Mouse (Mus musculus) CD4-positive helper T cell, adult 2 months (primary cell): Measurements from ENCODE around the gene Abcc8.

Experiments used
- DNase-seq: peaks from one replicate; pipeline ENCODE4 v3.0.0-alpha.2; 2012; ENCODE audit warnings: low read depth, missing footprints, low spot score

Gene Abcc8

DNA sequence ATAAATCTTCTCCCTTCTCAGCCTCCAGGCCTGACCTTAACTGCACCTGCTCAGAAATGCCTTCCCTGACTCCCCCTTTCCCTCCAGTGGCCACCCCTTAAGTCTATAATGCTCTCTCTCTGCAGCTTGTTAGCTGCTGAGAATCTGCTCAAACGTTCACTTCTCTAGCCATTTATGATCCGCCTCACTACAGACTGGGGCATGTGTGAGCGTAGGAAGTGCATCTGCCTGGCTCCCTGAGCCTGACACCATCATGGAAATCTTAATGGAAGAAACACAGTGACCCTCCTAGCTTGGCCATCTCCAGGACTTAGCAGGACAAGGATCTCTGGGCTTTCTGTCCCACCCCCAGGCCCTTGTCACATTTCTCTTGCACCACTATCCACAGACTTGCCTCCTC is 69.8 kb downstream of the Abcc8 start:
- DNase-seq, result no peak

DNA sequence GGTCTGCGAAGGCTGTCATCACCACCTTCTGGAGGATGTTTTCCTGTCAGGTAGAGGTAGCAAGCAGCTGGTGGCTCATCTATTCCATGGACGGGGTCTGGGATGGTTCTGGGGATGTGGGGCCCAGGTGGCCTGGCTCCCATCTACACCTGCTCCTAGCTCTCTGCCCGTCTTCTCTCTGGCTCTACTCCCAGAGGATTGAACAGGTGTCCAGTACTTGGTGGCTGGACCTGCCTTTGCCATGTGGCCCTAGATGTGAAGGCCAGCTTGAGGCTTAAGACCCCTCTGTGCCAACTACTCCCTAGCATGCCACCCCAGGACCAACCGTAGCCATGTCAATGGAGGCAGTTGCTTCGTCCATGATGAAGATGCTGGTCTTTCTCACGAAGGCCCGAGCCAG is 74.3 kb downstream of the Abcc8 start:
- no peak for DNase-seq

DNA sequence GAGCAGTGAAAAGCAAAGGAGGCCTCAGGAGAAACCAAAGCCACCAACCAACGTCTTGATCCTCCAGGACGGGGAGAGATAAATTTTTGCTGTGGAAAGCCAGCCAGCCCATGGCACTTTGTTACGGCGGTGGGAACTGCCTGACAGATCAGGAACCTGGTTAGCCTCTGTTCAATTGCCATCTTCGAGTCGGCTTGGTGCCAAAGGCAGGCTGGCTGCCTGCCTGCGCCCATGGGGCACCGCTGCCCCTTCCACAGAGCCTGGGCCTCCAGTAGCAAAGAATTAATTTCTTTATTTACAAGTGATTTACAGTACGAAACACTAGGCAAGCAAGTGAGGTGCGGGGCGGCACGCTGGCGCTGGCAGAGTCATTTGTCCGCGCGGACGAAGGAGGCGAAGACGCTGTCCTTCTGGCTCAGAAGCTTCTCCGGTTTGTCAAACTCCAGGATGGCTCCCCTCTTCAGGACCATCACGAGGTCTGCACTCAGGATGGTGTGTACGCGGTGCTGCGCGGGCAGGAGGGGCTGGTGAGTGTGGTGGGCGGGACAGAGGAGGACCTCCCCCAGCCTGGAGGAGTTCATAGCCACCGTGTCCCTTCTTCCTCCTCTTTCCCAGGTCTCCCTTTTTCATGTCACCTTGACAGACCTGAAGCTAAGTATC is 75.4 kb downstream of the Abcc8 start:
- no peak for DNase-seq

DNA sequence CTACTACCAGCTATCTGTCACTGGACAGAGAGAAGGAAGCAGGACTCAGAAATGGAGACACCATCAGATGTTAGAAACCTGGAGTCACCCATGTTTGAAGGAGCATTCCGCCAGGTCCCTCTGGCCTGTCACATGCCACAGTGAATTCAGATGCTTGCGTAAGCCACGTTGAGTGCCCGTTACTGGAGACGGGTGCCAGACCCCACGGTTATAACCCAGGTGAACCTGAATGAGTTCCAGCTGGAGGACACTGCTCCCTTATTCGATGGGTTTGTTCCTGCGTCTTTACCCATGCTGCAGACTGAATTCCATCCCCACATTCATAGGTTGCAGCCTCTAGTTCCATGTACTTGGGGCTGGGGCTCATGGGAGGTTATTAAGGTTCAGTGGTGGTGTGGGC is 76.1 kb downstream of the Abcc8 start:
- DNase-seq, result no peak

DNA sequence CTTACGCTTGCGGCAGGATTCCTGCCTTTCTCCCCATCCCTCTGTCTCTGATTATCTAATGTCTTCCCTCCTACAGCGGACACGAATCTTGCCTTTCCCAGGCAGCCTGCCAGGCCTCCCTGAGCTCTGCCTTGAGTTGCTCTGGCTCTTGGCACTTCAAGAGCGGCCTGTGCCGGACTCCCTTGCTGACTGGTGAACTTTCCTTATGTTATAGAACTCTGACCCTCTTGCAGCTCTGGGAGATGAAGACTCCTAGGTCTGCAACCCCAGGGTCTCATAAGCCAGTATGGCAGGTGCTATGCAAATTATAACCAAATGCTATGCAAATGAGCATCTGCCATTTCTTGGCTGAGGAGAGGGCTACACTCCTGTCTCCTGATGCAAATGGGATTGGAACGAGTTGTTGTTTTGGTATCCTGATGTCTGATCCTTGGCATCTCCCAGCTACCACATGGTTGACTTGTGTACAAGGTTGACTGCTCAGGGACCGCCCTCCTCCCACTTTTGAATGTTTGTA is 76.7 kb downstream of the Abcc8 start:
- no peak for DNase-seq

DNA sequence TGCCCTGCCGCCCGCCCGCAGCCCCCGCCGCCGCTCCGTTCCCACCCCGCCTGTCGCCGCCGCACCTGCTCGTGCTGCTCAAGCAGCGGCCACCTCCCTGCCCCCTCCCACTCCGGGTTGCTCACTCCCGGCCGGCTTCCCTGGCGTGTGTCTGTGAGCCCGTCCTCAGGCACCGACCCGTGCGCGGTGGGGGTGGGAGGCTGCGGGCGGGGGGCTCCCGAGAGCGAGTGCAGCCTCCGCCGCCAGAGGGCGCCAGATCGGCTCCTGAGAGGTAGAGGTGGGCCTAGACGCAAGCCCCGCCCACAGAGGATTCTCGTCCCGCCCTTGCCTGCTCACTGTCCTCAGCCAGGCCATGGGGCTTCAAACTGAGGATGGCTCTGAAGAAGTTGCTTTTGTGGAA is 79.3 kb downstream of the Abcc8 start, which contains the start of gene Kcnj11:
Gene Kcnj11 (minus strand): TSS at position 202 of the 400 bp plus-strand sequence.
- DNase-seq, result peak; percentile 74

DNA sequence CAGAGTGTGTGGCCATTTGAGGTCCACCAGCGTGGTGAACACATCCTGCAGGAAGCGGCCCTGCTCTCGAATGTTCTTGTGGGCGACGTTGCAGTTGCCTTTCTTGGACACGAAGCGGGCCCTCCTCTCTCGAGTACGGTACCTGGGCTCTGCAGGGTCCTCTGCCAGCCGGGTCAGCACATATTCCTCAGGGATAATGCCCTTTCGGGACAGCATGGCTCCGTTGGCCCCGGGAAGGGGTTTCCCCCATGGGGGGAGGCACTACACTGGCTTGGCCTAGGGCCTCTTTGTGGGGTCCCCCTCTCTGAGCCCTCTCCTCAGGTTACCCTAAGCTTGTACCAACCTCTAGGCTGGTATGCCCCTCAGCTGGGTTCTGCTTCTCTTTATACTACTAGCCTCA is 80.2 kb downstream of the Abcc8 start:
- DNase-seq, result no peak

DNA sequence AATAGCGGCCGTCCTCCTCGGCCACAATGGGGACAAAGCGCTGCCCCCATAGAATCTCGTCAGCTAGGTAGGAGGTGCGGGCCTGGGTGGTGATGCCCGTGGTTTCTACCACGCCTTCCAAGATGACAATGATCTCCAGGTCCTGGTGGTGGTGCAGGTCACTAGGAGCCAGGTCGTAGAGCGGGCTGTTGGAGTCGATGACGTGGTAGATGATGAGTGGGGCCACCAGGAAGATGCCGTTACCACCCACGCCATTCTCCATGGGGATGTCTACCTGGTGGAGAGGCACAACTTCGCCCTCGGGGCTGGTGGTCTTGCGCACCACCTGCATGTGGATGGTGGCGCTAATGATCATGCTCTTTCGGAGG is 80.9 kb downstream of the Abcc8 start:
- no peak for DNase-seq

DNA sequence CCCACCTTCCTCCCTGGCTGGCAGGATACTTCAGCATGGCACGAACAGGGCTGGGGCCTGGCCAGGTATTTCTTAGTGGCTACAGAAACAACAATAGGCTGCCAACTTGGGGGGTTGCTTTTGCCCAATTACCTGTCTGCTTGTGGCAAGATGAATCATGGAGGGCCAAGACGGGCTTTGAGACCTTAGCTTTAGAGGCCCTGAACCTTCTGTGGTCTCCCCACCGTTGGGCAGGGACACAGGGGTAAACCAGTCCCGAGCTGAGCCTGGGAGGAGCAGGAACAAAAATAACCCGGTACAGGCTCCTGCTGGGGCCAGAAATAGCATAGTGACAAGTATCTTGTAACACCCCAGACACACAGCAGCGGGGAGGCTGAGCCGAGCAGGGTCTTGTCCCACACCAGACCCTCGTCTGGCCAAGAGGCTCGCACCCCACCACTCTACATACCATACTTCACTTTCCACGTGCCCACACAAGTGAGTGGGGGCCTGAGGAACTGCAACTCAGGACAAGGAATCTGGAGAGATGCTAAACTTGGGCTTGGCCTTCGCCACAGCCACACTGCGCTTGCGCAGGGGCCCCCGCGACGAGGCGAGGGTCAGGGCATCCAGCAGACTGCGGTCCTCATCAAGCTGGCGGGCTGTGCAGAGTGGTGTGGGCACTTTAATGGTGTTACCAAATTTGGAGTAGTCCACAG is 81.5 kb downstream of the Abcc8 start:
- no peak for DNase-seq

DNA sequence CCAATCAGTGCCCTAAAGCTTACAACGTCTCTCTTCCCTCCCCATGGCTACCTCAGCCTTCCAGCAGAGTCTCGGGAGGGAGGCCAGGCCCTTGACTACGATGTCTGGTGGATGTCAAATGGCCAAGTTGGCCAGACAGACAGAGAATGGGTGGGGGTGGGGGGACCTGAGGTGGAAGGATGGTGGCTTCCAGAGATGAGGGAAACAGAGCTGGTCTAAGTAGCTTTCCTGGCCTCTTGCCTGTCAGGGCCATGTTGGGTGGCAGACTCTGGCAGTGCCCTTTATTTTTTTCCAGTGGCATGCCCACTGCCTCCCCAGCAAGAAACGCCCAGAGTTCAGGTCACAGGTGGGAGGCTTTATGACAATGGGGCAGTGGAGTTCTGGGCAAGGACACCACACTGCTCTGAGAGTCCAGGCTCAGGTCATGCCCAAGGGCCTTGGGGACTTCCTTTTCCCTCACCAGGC is 82.5 kb downstream of the Abcc8 start:
- no peak for DNase-seq

DNA sequence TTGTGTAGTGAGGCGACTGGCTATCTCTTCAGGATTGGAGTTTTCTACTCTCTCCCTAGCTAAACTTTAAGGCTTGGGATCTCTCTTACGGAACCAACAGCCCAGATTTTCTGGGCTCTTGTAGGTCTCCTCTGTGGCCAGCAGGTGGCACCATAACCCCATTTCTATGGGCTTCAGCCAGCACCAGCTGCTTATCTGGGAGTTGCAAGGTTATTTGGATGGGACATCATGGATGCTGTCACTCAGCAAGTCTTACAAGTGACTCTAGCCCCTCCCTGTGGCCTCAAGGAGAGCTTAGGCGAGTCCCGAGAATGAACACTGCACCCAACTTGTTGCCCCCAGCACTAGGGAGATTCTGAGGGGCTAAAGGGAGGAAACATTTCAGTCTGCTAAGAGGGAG is 83.7 kb downstream of the Abcc8 start:
- DNase-seq, result peak; percentile 52

DNA sequence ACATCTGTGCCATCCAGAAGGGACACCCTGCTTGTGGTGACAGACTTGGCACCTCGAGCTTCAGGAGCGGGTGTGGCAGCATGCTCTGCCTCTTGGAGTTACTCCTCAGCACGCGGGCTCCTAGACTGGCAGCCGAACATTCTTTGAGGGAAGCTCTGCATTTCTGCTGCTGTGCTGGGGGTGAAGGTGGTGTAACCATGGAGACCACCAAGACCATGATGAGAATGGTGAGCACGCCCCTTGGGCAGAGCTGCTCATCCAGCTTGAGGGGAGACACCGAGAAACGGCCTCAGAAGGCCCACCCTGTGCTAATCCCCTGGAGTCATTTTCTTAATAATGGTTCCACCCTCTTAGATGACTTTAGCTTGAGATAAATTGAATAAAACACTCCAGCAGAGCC is 87.0 kb downstream of the Abcc8 start:
- no peak for DNase-seq

DNA sequence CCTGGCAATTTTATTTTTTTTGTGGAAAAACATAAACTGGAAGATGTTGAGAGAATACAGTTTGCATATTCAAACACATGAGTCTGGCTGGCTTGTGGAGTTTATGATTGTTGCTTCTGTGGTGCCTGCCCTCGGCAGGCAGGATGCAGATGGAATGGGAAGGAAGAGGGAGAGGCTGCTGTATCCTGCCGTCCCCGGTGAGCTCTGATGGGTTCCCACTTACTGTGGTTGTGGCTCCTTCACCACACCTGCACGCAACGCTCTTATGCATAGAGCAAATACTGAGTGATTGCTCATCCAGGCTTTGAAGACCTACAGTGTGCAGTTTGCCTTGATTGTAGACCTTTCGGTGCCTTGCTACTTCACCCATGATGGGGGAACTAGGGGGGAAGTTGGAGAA is 91.6 kb downstream of the Abcc8 start:
- DNase-seq, result no peak

DNA sequence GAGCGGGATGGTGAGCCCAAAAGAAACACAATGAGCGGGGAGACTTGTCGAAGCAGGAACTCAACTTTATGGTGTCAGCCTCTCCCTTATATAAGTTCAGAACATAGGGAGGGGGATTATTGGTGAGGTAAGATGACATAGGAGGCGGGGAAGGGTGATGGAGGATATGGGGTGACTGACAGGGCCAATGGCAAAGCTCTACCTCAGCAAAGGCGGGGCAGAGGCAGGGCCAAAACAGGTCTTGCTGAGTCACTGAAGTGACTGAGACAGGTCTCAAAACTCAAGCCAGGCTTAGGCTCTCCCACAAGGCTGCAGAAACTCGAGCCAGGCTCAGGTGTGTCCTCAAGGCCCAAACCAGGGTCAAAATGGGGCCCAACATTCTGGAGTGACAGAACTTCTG is 93.5 kb downstream of the Abcc8 start:
- DNase-seq, result no peak

DNA sequence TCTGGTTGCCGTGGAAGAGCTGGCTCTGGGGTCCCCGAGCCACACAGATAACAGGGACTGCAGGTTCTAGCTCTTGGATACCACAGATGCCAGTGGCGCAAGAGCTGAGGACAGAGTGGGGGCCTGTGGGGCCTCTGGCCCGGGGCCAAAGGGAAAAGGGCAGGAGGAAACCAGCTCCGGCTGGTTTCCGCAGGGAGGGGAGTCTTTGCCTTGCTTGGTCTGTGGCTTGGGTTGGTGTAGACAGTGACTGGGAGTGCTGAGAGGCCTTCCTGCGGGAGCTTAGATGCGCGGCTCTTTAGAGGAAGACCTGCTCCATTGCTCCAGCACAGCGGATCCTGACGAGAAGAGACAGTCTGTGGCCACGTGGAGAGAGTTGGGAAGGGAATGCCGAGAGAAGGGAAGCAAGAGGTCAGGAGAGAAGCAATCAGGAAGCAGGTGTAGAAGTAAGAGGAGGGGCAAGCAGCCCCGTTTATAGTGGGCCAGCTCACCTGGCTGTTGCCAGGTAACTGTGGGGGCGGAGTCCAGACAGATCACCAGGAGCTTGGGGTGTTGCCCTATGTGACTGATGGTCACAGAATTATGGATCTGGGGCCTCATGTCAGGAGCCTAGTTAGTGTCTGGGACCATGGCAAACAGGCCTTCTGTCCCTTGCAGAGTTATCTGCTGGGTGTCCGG is 94.9 kb downstream of the Abcc8 start:
- no peak for DNase-seq

DNA sequence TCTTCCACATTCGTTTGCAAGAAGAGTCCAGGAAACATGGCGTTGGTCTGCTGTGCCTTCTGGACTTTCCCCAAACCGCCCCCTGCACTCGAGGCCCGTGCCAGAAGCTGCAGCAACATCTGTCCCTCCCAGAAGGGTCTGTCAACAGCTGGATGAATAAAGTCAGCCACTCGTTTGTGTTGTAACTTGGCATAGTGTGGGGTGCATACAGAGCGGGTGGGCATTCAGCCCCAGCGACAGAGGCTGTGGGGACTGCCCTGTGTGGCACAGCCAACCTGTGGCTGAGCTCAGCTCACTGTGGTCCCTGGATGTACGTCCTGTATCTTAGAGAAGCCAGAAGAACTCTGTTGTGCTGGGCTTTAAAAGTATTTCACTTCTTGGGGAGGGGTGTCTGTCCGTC is 95.8 kb downstream of the Abcc8 start:
- no peak for DNase-seq

DNA sequence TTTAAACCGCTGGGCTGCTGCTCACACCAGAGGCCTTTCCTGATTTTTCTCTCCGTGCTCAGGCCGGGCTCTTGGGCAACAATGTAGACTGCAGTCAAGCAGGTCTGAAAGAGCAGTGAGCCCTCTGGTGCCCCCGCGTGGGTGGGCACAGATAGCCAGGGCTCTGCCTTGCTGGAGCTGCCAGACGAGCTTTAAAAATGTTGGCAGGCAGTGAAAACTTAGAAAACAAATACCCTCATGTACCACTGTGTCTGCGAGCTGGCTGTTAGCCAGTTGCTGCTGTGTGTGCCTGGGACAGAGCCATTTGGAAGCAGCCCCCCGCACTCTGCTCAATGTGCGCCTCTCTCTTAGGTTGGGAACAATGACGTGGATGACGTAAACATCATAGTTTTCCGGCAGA is 102.2 kb downstream of the Abcc8 start:
- DNase-seq, result no peak

DNA sequence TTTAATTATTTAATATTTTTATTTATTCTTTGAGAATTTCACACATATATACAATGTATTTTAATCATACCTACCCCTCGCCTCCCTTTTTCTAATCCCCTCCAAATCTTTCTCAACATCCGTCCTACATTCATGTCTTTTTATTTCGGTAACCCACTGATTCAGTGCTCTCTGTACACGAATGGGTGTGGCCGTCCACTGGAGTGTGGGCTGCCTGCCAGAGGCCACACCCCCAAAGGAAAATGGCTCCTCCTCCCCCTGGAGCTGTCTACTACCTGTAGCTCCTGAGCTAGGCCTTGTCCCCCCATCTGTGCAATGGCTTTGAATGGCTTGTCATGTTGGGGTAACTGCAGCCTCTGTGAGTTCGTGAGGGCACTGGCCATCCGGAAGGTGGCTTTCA is 103.0 kb downstream of the Abcc8 start:
- no peak for DNase-seq

DNA sequence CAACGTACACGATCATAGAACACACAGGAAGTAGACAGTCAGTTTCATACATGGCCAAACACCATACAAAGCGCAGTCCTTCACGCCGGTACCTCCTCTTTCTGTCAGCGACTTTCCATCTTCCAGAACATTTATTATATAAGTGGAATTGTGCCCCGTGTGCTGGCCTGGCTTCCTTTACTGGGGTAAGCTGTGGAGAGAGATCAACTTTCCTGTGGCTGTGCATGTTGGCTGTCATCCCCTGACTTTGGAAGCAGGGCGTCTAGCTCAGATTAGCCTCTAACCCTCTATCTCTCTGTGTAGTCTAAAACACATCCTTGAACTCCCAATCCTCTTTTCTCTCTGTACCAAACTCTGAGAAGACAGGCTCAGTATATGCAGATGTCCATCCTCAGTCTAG is 111.0 kb downstream of the Abcc8 start:
- no peak for DNase-seq

DNA sequence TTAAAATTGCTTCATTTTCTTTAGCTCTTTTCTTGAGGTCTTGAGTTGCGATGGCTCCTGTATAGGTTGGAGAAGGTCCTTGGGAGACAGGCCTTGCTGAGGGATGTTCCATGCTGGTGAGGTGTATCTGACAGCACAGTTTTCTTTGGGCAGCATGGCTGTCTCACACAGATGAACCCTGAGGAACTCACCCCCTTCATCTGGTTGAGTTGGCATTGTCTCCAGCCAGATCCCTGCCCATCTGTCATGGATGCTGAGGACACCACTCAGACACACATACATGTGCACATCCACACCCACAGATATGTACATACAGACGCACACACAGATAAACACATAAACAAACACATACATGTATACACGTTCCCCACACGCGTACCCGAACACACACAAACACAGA is 116.5 kb downstream of the Abcc8 start:
- DNase-seq, result no peak

DNA sequence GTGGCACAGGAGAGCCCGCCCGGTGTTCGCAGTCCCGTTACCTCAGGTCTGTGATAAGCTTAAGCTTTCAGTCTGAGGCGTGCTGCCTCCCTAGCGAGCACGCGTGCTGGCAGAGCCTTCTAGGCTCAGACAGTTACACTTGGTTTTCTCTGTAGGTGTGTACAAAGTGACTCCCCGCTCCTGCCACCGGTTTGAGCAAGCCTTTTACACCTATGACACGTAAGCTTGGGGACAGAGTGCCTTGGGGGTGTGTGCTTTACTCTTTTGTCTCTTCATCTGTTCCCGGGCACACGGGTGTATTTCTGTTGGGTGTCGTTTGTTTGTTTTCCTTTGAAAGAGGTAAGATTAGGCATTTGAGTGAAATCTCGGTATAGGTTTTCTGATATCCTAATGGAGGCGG is 118.2 kb downstream of the Abcc8 start:
- no peak for DNase-seq

DNA sequence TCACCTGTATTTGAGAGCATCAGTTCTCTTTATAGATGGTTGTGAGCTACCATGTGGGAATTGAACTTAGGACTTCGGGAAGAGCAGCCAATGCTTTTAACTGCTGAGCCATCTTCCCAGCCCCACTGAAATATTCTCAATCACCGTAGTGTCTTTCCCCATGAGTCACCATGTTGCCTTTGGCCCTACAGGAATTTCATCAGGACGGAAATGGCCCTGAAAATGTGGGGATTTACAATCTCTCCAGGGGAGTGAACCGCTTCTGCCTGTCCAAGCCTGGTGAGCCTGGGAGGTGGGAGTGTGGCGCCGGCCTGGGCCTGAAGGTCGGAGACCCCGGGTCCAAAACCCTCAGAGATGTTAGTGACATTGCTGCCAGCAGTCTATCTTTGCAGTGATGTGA is 119.1 kb downstream of the Abcc8 start:
- no peak for DNase-seq

DNA sequence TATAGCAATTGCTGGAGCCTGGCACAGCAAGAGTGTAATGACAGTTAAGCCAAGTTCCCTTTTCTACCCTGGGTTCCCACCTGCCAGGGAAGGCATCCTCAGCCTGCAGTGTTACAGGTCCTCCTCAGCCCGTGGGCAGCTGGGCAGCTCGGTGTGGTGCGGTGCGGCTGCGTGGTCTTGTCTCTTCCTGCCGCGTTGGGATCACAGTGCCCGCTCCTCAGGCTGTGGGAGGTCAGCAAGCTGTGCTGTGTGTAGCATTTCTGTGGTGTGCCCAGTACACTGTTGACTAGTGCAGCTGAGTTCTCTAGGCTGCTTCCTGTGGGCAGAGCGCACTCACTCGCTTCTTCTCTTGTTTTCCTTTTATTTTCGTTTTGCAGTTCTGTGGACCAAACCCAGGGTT is 121.0 kb downstream of the Abcc8 start:
- peak; percentile 66 for DNase-seq
